Mouse (Mus musculus) G1E-ER4 (cell line): Measurements from ENCODE around the gene Rufy1. TPM values are rescaled to one million over a fixed set of nuclear protein-coding genes. Genes with fewer than 3 reads are reported as not detected.

Source experiments
- GATA1 ChIP-seq: IDR thresholded peaks from one replicate; pipeline ENCODE4 v1.8.0; 2012; ENCODE audit warnings: low read length, inconsistent platforms
- polyA plus RNA-seq: library from polyadenylated mRNA; stranded (reverse); fragments of >175 nt; gene quantifications from 2 replicates; pipeline ENCODE4 v1.2.3, GENCODE M21; 2012

Rufy1 gene
- polyA plus RNA-seq, 1 experiment, result 8.7 TPM

DNA sequence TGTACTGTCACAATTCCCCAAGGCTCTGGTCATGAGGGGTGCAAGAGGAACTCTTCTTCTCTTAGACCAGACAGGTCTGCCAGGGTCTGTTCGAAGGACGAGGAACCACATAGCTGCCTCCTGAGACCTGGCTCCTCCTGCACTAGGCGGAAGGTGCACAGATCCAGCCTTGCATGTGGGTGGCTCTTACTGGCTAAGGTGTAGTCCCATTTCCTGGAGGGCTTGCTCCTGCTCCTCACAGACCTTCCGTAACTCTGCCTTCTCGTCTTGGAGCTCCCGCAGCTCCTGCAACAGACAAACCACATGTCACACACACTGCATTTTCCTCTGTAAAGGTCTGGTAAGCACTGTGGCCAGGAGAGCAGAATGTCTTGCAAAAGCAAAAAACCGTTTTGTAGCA, 36.2 kb downstream of the Rufy1 start:
- no peak for TF ChIP-seq GATA1

DNA sequence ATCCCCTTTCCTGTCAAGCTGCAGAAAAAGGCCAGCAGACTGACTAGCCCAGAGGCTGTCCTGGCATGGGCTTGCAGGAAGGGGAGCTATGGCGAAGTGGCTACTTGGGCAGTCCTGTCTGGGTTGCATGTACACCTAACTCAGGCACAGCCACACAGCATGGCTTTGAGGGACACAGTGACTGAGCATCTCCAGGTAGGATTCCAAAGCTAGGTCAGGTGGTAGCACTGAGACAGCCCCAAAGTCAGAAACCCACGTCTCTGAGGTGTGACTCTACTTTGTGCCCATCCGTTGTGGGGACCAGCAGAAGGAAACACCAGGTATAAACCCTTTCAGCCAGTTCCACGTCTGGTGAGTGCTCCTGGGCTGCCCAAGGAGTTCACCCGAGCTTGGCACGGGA, 37.6 kb downstream of the Rufy1 start:
- no peak for TF ChIP-seq GATA1

DNA sequence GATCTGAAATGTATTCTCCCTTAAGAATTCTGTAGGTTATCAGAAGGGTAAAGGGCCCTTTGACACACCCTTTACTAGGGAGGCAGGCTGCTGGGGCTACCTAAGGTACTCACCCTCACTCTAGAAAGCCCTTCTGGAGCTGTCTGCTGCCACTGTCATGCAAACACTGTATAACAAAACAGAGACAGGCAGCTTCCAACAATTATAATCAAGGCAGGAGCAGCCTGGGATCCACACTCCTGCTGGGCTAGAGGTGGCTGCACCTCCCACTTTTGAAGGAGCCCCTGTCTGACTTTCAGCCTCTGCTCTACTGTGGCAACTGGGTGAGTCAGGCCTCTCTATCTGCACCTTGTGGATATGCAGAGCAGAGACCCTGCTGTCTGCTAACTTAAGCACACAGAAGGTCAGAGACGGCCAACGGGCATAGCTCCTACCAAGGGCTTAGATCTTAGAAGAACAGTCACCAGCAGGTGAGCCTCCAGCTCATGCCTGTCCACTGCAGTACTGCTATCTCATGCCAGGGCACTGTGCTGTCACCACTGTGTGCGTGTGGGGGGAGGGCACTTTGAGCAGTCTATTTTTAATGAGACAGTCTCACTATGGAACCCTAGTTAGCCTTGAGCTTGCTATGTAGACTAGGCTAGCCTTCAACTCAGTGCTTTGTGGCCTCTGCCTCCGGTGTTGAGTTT, 39.5 kb downstream of the Rufy1 start:
- no peak for TF ChIP-seq GATA1

DNA sequence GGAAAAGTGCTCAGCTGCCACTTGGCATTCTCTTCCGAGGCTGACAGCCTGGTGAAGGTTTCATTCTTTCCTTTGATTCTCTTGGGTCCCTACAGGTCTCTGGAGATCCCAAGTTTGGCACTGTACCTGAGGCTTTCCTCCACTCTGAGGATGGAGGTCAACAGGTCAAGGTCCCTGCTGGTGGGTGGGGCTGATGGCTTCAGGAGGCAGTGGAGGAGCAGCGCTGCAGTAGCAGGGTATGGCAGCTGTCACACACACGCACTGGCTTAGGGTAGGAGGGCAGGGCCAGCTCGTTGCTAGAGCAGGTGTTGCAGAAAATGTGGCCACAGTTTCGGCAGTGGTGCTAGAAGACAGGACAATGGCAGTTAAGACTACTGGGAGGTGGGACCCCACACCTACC, 41.3 kb downstream of the Rufy1 start:
- no peak for TF ChIP-seq GATA1

DNA sequence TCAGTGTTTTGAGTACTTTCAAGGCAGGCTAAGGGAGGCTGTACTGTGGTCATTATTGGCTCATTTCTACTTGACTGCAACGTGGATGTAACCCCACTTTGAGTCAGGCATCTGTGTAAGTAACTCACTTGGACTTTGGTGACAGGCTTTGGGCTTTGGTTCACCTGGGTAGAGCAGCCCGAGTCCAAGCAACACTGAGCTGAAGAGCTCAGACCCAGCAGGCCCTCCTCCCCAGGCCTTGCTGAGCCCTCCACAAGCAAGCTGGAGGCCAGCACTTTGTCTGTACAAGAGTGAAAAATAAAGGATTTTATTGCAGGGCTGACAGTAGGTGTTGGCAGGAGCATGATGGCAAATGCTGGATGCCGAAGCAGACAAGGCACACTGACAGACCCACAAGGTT, 41.9 kb downstream of the Rufy1 start:
- no peak for TF ChIP-seq GATA1

DNA sequence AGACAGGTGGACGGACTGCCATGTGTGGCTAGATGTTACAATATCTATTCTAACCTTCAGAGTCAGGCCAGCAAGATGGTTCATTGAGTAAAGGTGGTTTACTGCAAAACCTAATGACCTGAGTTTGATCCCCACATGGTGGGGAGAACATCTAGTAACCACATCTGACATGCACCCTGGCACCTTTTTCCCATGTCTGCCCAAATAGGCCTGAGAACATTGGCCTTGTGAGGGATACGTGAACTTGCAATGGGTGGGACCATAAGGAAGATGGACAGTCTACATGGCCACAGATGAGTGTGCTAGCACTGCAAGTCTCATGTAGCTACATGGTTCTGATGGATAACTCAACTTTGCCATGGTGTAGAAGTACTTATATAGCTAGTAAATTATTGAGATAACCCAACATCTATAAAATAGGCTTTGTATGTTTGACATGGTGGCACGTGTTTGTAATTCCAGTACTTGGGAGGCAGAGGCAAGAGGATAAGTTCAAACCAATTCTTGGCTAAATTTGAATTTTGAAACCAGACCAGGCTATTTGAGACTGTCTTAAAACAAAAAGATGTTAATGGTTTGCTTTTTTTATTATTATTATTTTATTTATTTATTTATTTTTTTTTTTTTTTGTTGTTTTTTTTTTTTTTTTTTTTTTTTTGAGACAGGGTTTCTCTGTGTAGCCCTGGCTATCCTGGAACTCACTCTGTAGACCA, 42.6 kb downstream of the Rufy1 start:
- TF ChIP-seq GATA1, result no peak

DNA sequence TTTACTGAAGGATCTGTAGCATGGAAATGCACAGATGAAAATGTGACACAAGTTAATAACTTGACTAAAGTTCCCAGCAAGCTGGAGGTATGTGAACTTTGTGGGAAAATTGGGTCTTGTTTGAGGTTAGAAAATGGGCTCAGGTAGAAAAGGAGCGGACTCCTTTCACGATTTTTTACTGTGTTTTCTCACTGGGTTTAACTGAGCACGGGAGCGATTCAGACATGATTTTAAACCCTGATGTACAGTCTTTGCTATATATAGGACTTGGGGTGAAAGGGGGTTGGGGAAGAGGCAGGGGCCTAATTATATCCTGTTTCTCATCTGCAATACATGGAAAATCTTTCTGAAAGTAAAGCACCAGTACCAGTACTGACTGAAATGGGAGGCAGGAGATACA, 43.2 kb downstream of the Rufy1 start:
- no peak for TF ChIP-seq GATA1

DNA sequence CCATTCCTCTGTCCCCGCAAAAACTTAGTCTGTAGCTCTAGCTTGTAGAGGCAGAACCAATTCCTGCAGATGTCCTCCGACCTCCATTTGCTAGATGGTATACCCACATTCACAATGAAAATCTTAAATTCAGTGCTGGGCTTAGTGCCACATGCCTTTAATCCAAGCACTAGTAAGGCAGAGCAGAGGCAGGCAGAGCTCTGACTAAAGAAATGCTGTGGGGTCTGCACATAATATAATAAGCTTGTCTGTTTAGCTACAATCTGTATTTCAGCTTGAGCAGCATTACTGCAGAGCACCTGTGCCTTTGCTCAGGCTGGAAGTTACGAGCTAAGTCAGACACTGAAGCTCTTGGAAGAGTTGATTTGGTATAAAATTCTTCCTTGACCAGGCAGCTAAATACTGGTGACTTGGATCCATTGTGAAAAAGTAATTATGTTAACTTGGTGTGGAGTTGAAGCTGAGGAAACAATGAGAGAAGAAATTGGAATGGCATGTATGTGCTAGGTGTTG, 43.7 kb downstream of the Rufy1 start:
- no peak for TF ChIP-seq GATA1

DNA sequence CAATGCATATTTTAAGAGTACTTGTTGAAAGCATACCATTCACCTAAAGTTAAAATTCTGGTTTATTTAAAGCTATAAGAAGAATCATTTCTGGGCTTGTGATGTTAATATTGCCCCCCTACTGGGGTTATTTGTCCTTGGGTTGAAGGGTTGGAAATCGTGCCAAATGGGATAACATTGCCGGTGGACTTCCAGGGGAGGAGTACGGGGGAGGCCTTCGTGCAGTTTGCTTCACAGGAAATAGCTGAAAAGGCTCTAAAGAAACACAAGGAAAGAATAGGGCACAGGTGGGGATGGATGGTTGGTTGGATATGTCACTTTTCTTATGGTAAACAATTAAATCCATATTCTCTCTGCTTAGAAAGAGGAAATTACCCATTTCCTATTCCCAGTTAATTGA, 49.6 kb downstream of the Rufy1 start:
- no peak for TF ChIP-seq GATA1

DNA sequence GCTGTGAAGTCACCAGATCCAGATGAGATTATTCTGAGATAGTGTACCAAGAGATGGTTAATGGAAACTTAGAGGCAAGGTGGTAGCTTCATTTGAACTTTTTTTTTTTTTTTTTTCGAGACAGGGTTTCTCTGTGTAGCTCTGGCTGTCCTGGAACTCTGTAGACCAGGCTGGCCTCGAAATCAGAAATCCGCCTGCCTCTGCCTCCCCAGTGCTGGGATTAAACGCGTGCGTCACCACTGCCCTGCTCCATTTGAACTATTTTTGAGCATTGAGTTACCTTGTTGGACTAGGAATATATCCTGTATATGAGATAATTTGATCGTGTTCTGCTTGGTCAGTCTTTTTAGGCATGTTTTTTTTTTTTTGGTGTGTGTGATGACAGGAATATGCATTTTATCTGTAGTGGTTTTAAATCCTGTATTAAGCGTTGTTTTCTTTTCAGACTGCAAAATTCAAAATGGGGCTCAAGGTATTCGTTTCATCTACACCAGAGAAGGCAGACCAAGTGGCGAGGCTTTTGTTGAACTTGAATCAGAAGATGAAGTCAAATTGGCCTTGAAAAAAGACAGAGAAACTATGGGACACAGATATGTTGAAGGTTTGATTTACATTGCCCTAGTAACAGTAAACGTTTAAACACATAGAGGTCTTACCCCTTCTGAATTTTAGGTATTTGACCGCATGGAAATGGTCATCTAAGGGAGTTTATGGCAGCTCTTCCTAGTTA, 51.7 kb downstream of the Rufy1 start:
- no peak for TF ChIP-seq GATA1

DNA sequence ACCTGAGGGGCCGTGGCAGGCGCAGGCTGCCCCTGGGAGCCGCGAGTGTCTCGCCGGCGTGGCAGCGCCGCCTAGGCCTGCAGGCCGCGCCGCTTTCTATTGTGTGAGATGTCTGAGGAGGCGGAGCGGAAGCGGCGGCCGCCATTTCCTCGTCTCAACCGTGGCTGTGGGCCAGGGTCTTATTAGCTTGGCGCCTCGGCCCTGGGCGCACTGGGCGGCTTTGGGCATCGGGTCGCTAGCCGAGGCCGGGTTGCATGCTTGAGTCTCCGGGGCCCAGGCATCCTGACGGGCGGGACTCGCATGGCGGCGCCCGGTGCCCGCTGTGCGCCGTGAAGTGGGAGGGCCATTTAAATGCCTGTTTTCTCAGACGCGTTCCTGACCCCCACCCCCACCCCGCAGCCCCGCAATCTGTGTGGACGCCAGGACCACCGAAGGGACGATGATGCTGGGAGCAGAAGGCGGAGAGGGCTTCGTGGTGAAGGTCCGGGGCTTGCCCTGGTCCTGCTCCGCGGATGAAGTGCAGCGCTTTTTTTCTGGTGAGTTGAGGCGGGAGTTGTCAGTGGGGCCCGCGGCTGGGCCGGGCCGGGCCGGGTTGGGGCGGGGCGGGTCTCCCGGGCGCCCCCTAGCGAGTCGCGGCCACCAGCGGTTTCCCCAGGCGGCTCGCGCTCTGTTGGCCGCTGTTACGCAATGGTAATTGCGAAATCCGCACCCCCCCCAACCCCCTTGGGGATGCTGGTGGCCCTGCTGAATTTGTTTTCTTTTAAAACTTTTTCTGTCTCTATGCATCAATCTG, 52.8 kb downstream of the Rufy1 start:
- TF ChIP-seq GATA1, result no peak

DNA sequence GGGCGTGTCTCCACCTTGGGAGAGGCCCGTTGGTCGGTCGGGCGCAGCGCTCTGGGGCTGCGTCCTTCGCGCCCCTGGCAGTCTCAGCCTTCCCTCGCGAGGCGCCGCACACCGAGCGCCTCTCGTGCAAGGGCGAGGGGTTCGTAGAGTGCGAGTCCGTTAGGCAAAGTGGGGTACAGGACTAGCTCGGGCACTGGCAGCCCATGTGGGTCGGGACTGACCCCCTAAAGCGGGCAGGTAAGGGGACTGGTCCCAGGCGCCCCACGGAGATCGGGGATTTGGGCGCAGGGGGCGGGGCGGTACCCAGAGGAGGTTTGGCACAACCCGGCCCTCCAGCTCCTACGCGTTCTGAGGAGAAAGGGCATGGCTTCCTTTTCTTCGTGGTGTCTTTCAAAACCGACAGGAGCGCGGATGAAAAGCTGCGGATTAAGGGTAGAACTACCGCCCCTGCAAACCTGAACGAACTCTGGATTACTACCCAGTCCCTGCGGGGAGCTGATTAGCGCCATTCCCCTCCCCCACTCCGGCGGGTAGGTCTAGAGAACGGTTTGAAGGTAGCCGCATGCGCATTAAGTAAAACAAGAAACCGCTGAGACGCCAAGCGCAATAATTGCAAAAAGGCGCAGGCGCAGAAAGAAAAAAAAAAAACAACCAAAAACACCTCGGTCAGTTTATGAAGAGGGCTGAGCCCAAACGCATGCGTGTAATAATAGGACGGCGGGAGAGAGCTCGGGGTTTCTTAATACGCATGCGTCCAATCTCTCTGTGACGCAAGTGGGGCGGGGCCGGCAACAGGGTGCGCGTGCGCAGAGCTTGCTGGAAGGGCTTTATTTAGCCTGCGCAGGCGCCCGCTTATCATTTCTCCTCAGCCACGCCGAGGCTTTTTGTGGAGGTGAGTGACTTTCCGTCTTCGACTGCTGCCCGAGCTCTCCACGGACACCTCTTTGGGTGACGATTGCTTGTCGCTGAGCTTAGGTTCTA, 53.7 kb downstream of the Rufy1 start, which contains the start of gene Hnrnph1:
Hnrnph1 (plus strand) TSS at position 80 of the 981 bp plus-strand sequence.
- TF ChIP-seq GATA1, result no peak

DNA sequence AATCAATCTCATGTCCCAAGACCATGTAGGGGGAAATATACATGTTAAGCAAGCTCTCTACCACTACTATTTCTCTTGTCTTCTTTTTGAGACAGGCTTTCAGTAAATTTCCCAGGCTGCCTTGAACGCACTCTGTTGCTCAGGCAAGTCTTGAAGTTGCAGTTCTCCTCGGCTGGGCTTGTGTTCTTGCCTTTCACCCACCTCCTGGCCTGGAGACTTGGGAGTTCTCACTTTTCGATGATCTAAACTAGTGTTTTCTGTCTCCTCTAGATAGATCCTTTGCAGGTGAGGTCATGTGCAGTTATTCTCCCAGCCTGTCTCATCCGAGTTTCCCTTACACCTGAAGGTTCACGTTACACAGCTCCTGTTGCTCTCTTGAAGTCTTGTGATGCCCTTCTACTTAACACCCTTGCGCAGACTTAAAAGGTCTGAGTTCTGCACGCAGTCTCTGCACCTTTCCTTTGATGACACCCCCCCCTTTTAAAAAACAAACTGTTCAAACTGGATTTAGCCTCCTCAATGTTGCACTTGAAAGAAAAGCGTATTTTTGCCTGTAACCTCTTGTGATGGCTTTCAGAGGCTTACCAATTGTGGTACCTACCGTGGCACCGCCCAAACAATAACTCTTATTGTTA, 54.7 kb downstream of the Rufy1 start:
- TF ChIP-seq GATA1, result no peak

DNA sequence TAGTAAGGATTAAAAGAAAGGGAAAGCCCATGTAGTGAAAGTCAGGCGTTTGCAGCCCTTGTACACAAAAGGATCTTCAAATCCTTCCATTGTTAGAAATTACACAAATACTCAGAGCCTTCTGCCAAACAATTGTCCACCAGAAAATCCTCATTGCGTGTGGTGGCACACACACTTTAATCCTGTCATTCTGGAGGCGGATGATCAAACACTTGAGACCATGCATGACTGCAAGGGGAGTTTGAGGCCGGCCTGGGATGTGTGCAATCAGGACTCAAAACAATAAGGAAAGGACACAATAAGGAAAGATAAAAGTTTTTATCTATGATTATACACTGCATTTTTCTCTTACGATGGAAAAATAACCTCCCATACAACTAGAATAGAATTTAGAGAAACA, 55.5 kb downstream of the Rufy1 start:
- TF ChIP-seq GATA1, result no peak
